Mouse (Mus musculus) C2C12 (cell line): ENCODE data around the gene Ppard.
"Not testable (repeated sequence)": the region's sequence is repeated elsewhere in the genome, so short reads cannot be mapped to it uniquely, and the experiment has no call there.

Source experiments
- CEBPB ChIP-seq: IDR thresholded peaks from one replicate; pipeline ENCODE4 v1.6.1; 2011; ENCODE audit warnings: low read depth, mild to moderate bottlenecking, control low read depth, moderate library complexity
- CTCF ChIP-seq: IDR thresholded peaks from one replicate; pipeline ENCODE4 v1.5.1; 2011; ENCODE audit not compliant: control insufficient read depth, insufficient read depth, insufficient read length
- MAX ChIP-seq: IDR thresholded peaks from one replicate; pipeline ENCODE4 v1.6.1; 2011; ENCODE audit warnings: mild to moderate bottlenecking, control low read depth
- MYOD1 ChIP-seq: IDR thresholded peaks from one replicate; pipeline ENCODE4 v1.6.1; 2011; ENCODE audit warnings: low read depth; ENCODE audit not compliant: control insufficient read depth, insufficient read length

DNA sequence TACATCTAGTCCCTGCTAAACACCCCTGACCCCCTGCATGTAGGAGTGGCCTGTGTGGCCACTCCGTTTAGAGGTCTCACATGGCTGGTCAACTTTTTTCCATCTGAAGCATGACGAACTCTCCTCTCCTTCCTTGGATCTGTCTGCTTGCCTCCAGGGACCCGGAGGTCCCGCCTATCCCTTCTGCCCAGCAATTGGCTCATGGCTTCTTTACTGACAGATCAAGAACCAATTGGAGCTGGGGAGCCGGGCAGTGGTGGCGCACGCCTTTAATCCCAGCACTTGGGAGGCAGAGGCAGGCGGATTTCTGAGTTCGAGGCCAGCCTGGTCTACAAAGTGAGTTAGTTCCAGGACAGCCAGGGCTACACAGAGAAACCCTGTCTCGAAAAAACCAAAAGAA, 10.0 kb upstream of the Ppard start:
- TF ChIP-seq CTCF, MAX, MYOD1, CEBPB: not testable (repeated sequence)
